29 mouse cellular contexts compared by ENCODE assay signal in genomic region chr2:135955796-135956195, GRCm38 (mm10).
DNase-seq lines count a peak whose midpoint lies in the region; ATAC-seq and TF ChIP-seq lines count a peak whose summit lies in the region.
"Had no signal": no experiment of that assay in that cellular context is flagged by ENCODE, and none has a peak within 500 bp of the region (broad histone marks: within the 10 kb centered on the region; RNA-seq: fewer than 3 reads in every experiment).

No protein-coding gene starts in this region.

- no peak overlapping the region for H3K4me3 ChIP-seq in forebrain, embryonic 10.5 days
- no peak overlapping the region for H3K4me3 ChIP-seq in forebrain, postnatal 0 days (ENCODE audit: low read depth, low read length)
- no peak overlapping the region for H3K4me3 ChIP-seq in kidney, embryonic 15.5 days (replicated peaks)
- H3K4me3 ChIP-seq in midbrain, embryonic 11.5 days (ENCODE audit: low read depth, low read length), result no peak overlapping the region
- H3K4me3 ChIP-seq in midbrain, postnatal 0 days (ENCODE audit: low read depth, low read length), result no peak overlapping the region
- H3K4me3 ChIP-seq: embryonic facial prominence, embryonic 12.5 days; forebrain, embryonic 15.5 days; intestine, embryonic 15.5 days; limb, embryonic 12.5 days; midbrain, embryonic 10.5 days; myocyte; neural tube, embryonic 12.5 days had no signal

- no peak for ATAC-seq in forebrain, postnatal 0 days
- ATAC-seq in kidney, embryonic 15.5 days (replicated peaks; ENCODE audit: low FRiP score), result no peak
- no peak for ATAC-seq in midbrain, embryonic 11.5 days (ENCODE audit: low FRiP score)
- no peak for ATAC-seq in midbrain, postnatal 0 days (ENCODE audit: low FRiP score)
- ATAC-seq: forebrain, embryonic 15.5 days; hindbrain, embryonic 16.5 days; liver, postnatal 0 days; midbrain, embryonic 16.5 days; Patski had no signal

- 0 out of 2 replicates have a peak overlapping the region, but pooled peaks have one; percentile 2 for H3K27ac ChIP-seq in forebrain, embryonic 10.5 days
- H3K27ac ChIP-seq in forebrain, postnatal 0 days (ENCODE audit: low read depth, low read length), result no peak overlapping the region
- no peak overlapping the region for H3K27ac ChIP-seq in kidney, embryonic 15.5 days
- no peak overlapping the region for H3K27ac ChIP-seq in midbrain, embryonic 11.5 days (ENCODE audit: low read depth, low read length)
- H3K27ac ChIP-seq in midbrain, postnatal 0 days (ENCODE audit: low read depth, low read length), result no peak overlapping the region
- H3K27ac ChIP-seq: embryonic facial prominence, embryonic 12.5 days; forebrain, embryonic 15.5 days; intestine, embryonic 15.5 days; limb, embryonic 12.5 days; midbrain, embryonic 10.5 days; neural tube, embryonic 12.5 days had no signal

- no peaks in the 10 kb centered on the region; the same call in 1 of the 2 replicates for H3K4me1 ChIP-seq in forebrain, embryonic 10.5 days
- no peaks in the 10 kb centered on the region for H3K4me1 ChIP-seq in forebrain, postnatal 0 days (ENCODE audit: insufficient read depth)
- 0 out of 2 replicates have a peak, but pooled peaks cover 2% of the 10 kb centered on the region for H3K4me1 ChIP-seq in kidney, embryonic 15.5 days
- no peaks in the 10 kb centered on the region for H3K4me1 ChIP-seq in midbrain, embryonic 11.5 days (ENCODE audit: control insufficient read depth, insufficient read depth, low read length)
- no peaks in the 10 kb centered on the region; the same call in 1 of the 2 replicates for H3K4me1 ChIP-seq in midbrain, postnatal 0 days (ENCODE audit: insufficient read depth, low read length)
- H3K4me1 ChIP-seq: embryonic facial prominence, embryonic 12.5 days; forebrain, embryonic 15.5 days; midbrain, embryonic 10.5 days; neural tube, embryonic 12.5 days had no signal

- 89% methylated on average over 8 of the region's 8 CpGs for WGBS in forebrain, embryonic 10.5 days
- WGBS in forebrain, postnatal 0 days, result 88% methylated on average over 8 of the region's 8 CpGs
- 69% methylated on average over 8 of the region's 8 CpGs for WGBS in kidney, embryonic 15.5 days
- WGBS in midbrain, embryonic 11.5 days, result 87% methylated on average over 8 of the region's 8 CpGs
- WGBS in midbrain, postnatal 0 days, result 87% methylated on average over 8 of the region's 8 CpGs

- no peaks in the 10 kb centered on the region for H3K9me3 ChIP-seq in forebrain, embryonic 10.5 days
- no peaks in the 10 kb centered on the region for H3K9me3 ChIP-seq in forebrain, postnatal 0 days (ENCODE audit: low read length)
- no peaks in the 10 kb centered on the region for H3K9me3 ChIP-seq in kidney, embryonic 15.5 days (replicated peaks)
- no peaks in the 10 kb centered on the region for H3K9me3 ChIP-seq in midbrain, embryonic 11.5 days (ENCODE audit: control insufficient read depth, low read length)
- H3K9me3 ChIP-seq in midbrain, postnatal 0 days (ENCODE audit: low read length), result no peaks in the 10 kb centered on the region
- H3K9me3 ChIP-seq: embryonic facial prominence, embryonic 12.5 days; forebrain, embryonic 15.5 days; intestine, embryonic 15.5 days; limb, embryonic 12.5 days; midbrain, embryonic 10.5 days; neural tube, embryonic 12.5 days had no signal

- TF ChIP-seq CTCF in forebrain, postnatal 0 days (IDR thresholded peaks at IDR 0.05; ENCODE audit: low read depth), result no peak
- TF ChIP-seq CTCF in midbrain, postnatal 0 days (IDR thresholded peaks at IDR 0.05), result no peak

- peaks cover 29% of the 10 kb centered on the region; the same call in 1 of the 2 replicates for H3K36me3 ChIP-seq in forebrain, embryonic 10.5 days (replicated peaks)
- H3K36me3 ChIP-seq in forebrain, postnatal 0 days (ENCODE audit: insufficient read depth), result no peaks in the 10 kb centered on the region
- 0 out of 2 replicates have a peak, but pooled peaks cover 2% of the 10 kb centered on the region for H3K36me3 ChIP-seq in kidney, embryonic 15.5 days
- no peaks in the 10 kb centered on the region for H3K36me3 ChIP-seq in midbrain, embryonic 11.5 days (ENCODE audit: control insufficient read depth, insufficient read depth, low read length)
- H3K36me3 ChIP-seq in midbrain, postnatal 0 days (ENCODE audit: insufficient read depth, low read length), result peaks cover 3% of the 10 kb centered on the region; the same call in 1 of the 2 replicates
- H3K36me3 ChIP-seq: forebrain, embryonic 15.5 days; G1E; intestine, embryonic 15.5 days; limb, embryonic 12.5 days; neural tube, embryonic 12.5 days had no signal

- no peak overlapping the region for H3K4me2 ChIP-seq in forebrain, postnatal 0 days (ENCODE audit: low read depth)
- H3K4me2 ChIP-seq in kidney, embryonic 15.5 days, result no peak overlapping the region
- H3K4me2 ChIP-seq in midbrain, embryonic 11.5 days, result no peak overlapping the region
- H3K4me2 ChIP-seq in midbrain, postnatal 0 days (ENCODE audit: low read depth, low read length, poor library complexity, severe bottlenecking), result no peak overlapping the region
- H3K4me2 ChIP-seq: embryonic facial prominence, embryonic 12.5 days; forebrain, embryonic 15.5 days; intestine, embryonic 15.5 days; limb, embryonic 12.5 days; liver, embryonic 11.5 days; neural tube, embryonic 12.5 days had no signal

- H3K9ac ChIP-seq in forebrain, postnatal 0 days, result no peak overlapping the region
- H3K9ac ChIP-seq in kidney, embryonic 15.5 days, result no peak overlapping the region
- no peak overlapping the region for H3K9ac ChIP-seq in midbrain, embryonic 11.5 days (ENCODE audit: low read length)
- no peak overlapping the region for H3K9ac ChIP-seq in midbrain, postnatal 0 days (replicated peaks; ENCODE audit: low read length, poor library complexity, severe bottlenecking)
- H3K9ac ChIP-seq: embryonic facial prominence, embryonic 12.5 days; forebrain, embryonic 15.5 days; intestine, embryonic 15.5 days; limb, embryonic 12.5 days; liver, postnatal 0 days; neural tube, embryonic 12.5 days had no signal

- H3K27me3 ChIP-seq in forebrain, embryonic 10.5 days (ENCODE audit: poor library complexity, severe bottlenecking), result no peaks in the 10 kb centered on the region
- no peaks in the 10 kb centered on the region for H3K27me3 ChIP-seq in forebrain, postnatal 0 days (ENCODE audit: insufficient read depth, low read length)
- no peaks in the 10 kb centered on the region for H3K27me3 ChIP-seq in kidney, embryonic 15.5 days
- no peaks in the 10 kb centered on the region for H3K27me3 ChIP-seq in midbrain, embryonic 11.5 days (ENCODE audit: control insufficient read depth, insufficient read depth, low read length)
- H3K27me3 ChIP-seq in midbrain, postnatal 0 days (ENCODE audit: insufficient read depth, low read length), result no peaks in the 10 kb centered on the region
- H3K27me3 ChIP-seq: embryonic facial prominence, embryonic 12.5 days; forebrain, embryonic 15.5 days; limb, embryonic 12.5 days; neural tube, embryonic 12.5 days; Patski had no signal

- no peak for DNase-seq in forebrain, embryonic 10.5 days (ENCODE audit: extremely low spot score, low spot score)
- no peak for DNase-seq in forebrain, postnatal 0 days
- DNase-seq in kidney, adult 18-20 months, result peak; percentile 34
- peak; percentile 12 for DNase-seq in midbrain, embryonic 11.5 days (ENCODE audit: low spot score, missing footprints)
- DNase-seq in midbrain, postnatal 0 days (ENCODE audit: low spot score), result no peak
- peak; percentile 20 to 52 for DNase-seq in kidney, postnatal 4 days
- no peak for DNase-seq in right cerebral cortex, postnatal 10 days (ENCODE audit: low spot score in 2 of 2)
- DNase-seq: adrenal gland, adult 2 months; adrenal gland, postnatal 36 days; cerebellum, adult 9-10 months; cerebellum, postnatal 36 days; liver, postnatal 0 days; right cerebral cortex, adult 18-20 months; right cerebral cortex, postnatal 4 days; thymus, adult 2 months; thymus, postnatal 36 days had no signal

Comparison
In these comparisons a context has a peak if more than half of its experiments do, and no peak if none do; other contexts are left out.
1. DNase-seq: peak in kidney, adult 18-20 months (single experiment), midbrain, embryonic 11.5 days (single experiment) and kidney, postnatal 4 days (2 of 2); none in forebrain, embryonic 10.5 days (single experiment), forebrain, postnatal 0 days (single experiment), midbrain, postnatal 0 days (single experiment) and right cerebral cortex, postnatal 10 days (0 of 2).